Comparison of ENCODE assay signal across 8 mouse cellular contexts in genomic region chr2:49840573-49840972, GRCm38 (mm10). TPM values are rescaled to one million over a fixed set of nuclear protein-coding genes. Genes with fewer than 3 reads are reported as not detected.
DNase-seq lines count a peak whose midpoint lies in the region; ATAC-seq and TF ChIP-seq lines count a peak whose summit lies in the region.

No protein-coding gene starts in this region.

- ATAC-seq in liver, embryonic 11.5 days (replicated peaks; ENCODE audit: low FRiP score): no peak

- no peaks in the 10 kb centered on the region for H3K79me2 ChIP-seq in liver, adult 2 months (ENCODE audit: control insufficient read depth, insufficient read depth, low read length)

- no peaks in the 10 kb centered on the region for H3K9me3 ChIP-seq in liver, embryonic 11.5 days (ENCODE audit: control insufficient read depth, low read length)

- no peaks in the 10 kb centered on the region for H3K36me3 ChIP-seq in liver, adult 2 months (ENCODE audit: control insufficient read depth, insufficient read depth, low read length)
- no peaks in the 10 kb centered on the region for H3K36me3 ChIP-seq in liver, embryonic 11.5 days (ENCODE audit: control insufficient read depth, insufficient read depth, low read length)

- H3K4me3 ChIP-seq in liver, adult 2 months (ENCODE audit: insufficient read depth, low read depth, low read length): no peak overlapping the region
- H3K4me3 ChIP-seq in liver, embryonic 11.5 days (ENCODE audit: low read depth, low read length): no peak overlapping the region
- no peak overlapping the region for H3K4me3 ChIP-seq in lung, adult 2 months (replicated peaks; ENCODE audit: extremely low read depth, low read depth, low read length)

- H3K4me1 ChIP-seq in liver, adult 2 months (ENCODE audit: control insufficient read depth, insufficient read depth, low read length): no peaks in the 10 kb centered on the region
- no peaks in the 10 kb centered on the region for H3K4me1 ChIP-seq in liver, embryonic 11.5 days (replicated peaks; ENCODE audit: control insufficient read depth, insufficient read depth, low read length)
- H3K4me1 ChIP-seq in lung, adult 2 months (ENCODE audit: control insufficient read depth, insufficient read depth, low read length): no peaks in the 10 kb centered on the region

- H3K9ac ChIP-seq in liver, adult 2 months (ENCODE audit: low read depth, low read length): no peak overlapping the region
- H3K9ac ChIP-seq in liver, embryonic 11.5 days (ENCODE audit: low read depth, low read length): no peak overlapping the region

- TF ChIP-seq CTCF in liver, adult 2 months (IDR thresholded peaks at IDR 0.05; ENCODE audit: low read depth, low read length): no peak
- no peak for TF ChIP-seq CTCF in lung, adult 2 months (IDR thresholded peaks at IDR 0.05; ENCODE audit: insufficient read depth, low read length)

- no peak overlapping the region for H3K27ac ChIP-seq in liver, adult 2 months (replicated peaks; ENCODE audit: insufficient read depth, low read depth, low read length)
- H3K27ac ChIP-seq in liver, embryonic 11.5 days (ENCODE audit: low read depth, low read length): no peak overlapping the region

- no peak for TF ChIP-seq POLR2A in liver, adult 2 months (IDR thresholded peaks at IDR 0.05; ENCODE audit: extremely low read depth, insufficient read depth, low read length)
- no peak for TF ChIP-seq POLR2A in lung, adult 2 months (IDR thresholded peaks at IDR 0.05; ENCODE audit: borderline replicate concordance, extremely low read depth, low read depth, low read length)

- intact Hi-C loops in heart, postnatal 14 days (cut with DNase I): no loop called here

- DNase-seq in liver, adult 2 months (ENCODE audit: extremely low read depth, low read depth, low spot score): peak; percentile 7
- DNase-seq in liver, embryonic 11.5 days (ENCODE audit: low spot score): no peak
- DNase-seq in cerebellum, postnatal 36 days: peak; percentile 3 to 8
- peak; percentile 54 for DNase-seq in heart, postnatal 14 days
- peak; percentile 22 for DNase-seq in lung, adult 2 months
- no peak for DNase-seq in thymus, postnatal 10 days (ENCODE audit: low spot score in 2 of 2)
- no peak for DNase-seq in right cerebral cortex, postnatal 25 days
- no peak for DNase-seq in testis, postnatal 14 days (ENCODE audit: low spot score)

- no peak overlapping the region for H3K4me2 ChIP-seq in liver, embryonic 11.5 days

- H3K27me3 ChIP-seq in liver, adult 2 months (ENCODE audit: control insufficient read depth, insufficient read depth, low read length): no peaks in the 10 kb centered on the region
- H3K27me3 ChIP-seq in liver, embryonic 11.5 days (replicated peaks; ENCODE audit: control insufficient read depth, insufficient read depth, low read length): no peaks in the 10 kb centered on the region

- WGBS in liver, adult 2 months: 45% methylated on average over 6 of the region's 6 CpGs
- 59% methylated on average over 6 of the region's 6 CpGs for WGBS in liver, embryonic 11.5 days
- WGBS in lung, adult 2 months: 40% methylated on average over 6 of the region's 6 CpGs

RNA-seq across cellular contexts. Expression of gene Lypd6b, which starts 53.1 kb away (rescaled TPM):
- not detected in 2 replicates for total RNA-seq in liver, adult 2 months (2014; rRNA removed)
- polyA plus RNA-seq in liver, adult 2 months (2012; rRNA removed): not detected in 2 replicates
- polyA plus RNA-seq in liver, embryonic 11.5 days (2014; fragmentation: Nextera tagmentation; extraction: Ambion mirVana): 0.47 and 0.48 TPM in 2 replicates
- total RNA-seq in heart, postnatal 14 days (2021): under 1 TPM; 0.12 to 0.29 TPM
- 1.0 and 1.5 TPM in 2 replicates for polyA plus RNA-seq in lung, adult 2 months (2012; rRNA removed)

Comparison
In these comparisons a context has a peak if more than half of its experiments do, and no peak if none do; other contexts are left out.
1. DNase-seq: peak in liver, adult 2 months (single experiment), cerebellum, postnatal 36 days (2 of 2), heart, postnatal 14 days (2 of 2) and lung, adult 2 months (single experiment); none in liver, embryonic 11.5 days (single experiment), thymus, postnatal 10 days (0 of 2), right cerebral cortex, postnatal 25 days (single experiment) and testis, postnatal 14 days (single experiment).